Mouse (Mus musculus) MEL-GATA-1-ER (cell line): ENCODE results near the gene Atg4a.

ENCODE experiments used
- DNase-seq: peaks from one replicate; pipeline ENCODE4 v3.0.0-alpha.2; 2012; ENCODE audit warnings: low read depth; ENCODE audit errors: extremely low read depth

Gene Atg4a

DNA sequence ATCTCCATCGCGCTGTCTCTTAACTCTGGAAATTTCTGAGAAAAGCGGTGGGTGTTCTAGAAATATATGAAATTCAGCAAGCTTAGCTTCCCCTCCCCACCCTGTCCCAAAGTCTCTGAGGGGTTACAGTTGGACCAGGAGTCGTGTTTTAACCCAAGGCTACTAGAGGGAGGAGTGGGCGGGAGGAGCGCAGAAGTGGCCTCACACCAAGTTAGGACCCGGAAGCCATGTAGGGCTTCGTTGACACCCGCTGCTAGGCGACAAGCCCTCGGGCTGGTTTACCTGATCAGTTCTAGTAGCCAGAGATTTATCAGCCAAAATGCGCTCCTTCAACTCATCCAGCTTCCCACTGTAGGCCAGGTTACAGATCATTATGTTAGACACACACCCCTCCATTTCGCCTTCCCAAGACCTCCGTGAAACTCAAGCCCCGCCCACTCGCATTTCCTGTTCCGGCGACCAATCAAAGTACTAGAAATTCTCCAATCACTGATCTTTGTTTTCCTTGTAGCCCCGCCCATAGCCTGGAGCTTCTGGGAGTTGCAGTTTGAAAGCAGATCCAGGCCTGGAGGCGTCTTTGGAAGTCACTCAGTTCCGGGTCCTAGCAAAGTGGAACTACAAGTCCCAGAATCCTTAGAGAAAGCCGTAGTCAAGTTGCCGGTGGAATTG, at the start of gene Atg4a, which contains the start of gene Psmd10:
Atg4a (plus strand) TSS at position 636 of the 669 bp plus-strand sequence.
Psmd10 (minus strand) TSS at position 457 of the 669 bp plus-strand sequence.
- peak; percentile 99 for DNase-seq

GRCm38 (mm10) chrX:140907360-140907759, 49.3 kb upstream of the Atg4a start, which contains the start of gene Vsig1:
Gene Vsig1, plus strand, starts transcription at chrX:140907608.
- no peak for DNase-seq

DNA sequence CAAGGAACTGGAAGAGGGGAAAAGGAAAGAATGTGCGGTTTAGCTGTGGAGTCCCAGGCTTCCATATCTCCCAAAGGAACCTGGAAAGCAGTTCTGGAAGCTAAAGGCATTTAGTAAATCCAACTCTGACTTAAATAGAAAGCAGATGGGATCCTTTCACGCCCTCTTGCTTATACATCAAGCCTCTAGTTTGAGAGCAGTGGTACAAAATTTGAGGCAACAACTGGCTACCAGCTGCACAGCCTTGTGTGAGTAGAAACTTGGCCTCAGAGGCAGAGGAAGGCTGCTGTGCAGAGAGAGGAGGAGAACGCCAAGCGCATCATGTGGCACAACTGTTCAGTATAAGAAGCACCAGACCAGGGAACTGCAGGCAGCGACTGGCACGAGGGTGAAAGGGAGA, 35.4 kb upstream of the Atg4a start:
- DNase-seq: no peak

DNA sequence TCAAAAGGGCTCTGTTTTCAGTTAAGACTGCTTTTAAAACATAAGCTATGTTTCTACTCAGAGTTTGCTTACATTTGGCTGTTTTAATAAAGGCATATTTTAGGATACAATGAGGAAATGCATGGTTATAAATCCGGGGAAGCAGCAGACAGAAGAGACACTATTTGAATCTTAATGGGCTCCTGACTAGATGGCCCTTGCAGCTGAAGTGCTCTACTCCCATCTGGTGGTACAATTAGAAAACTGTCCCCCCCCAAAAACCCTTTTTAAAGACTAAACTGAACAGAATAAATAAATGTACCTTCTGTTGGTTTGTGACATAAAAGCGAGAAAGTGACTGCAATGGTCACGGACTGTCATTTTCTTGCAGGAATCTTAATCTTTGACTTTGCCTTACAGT, 24.6 kb upstream of the Atg4a start:
- DNase-seq: no peak

GRCm38 (mm10) chrX:140933263-140933662, 23.4 kb upstream of the Atg4a start:
- DNase-seq: peak; percentile 37

GRCm38 (mm10) chrX:140936271-140936670, 20.4 kb upstream of the Atg4a start:
- no peak for DNase-seq

DNA sequence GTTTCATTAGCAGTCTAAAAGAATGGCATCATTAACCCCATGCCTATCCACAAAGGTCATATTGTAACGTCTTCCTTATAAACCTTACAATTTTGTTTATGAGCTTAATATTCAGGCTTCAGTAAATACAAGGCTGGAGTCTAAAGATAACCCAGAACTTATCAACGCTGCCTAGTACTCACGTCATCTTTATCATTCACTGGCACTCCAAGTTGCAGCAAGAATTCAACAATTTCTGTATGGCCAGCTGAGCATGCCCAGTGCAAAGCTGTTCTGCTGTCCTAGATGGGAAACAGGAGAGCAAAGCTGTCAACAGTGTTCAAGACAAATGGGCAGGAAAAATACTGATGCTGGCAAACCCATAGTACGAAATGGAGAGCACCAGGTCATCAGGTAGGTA, 3.1 kb upstream of the Atg4a start:
- DNase-seq: peak; percentile 29

GRCm38 (mm10) chrX:140956959-140957358, 252 bp downstream of the Atg4a start:
- no peak for DNase-seq

DNA sequence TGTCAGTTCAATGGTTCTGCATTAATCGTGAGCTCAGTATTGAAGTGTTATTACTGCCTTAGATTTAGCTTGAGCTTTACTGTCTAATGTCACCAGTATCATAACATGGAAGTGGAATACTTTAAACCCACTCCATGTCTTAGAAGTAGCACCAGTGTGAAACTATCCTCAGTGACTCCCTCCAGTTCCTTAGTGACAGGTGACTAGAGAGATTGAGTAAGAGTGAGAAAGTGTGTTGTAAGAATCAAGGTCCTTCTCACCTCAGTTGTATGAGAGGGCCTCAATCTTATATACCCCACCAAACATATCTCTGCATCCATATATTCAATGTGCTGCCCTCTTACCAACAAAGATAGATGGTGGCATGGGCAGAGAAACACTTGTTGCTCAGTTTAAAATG, 22.2 kb downstream of the Atg4a start:
- DNase-seq: no peak

DNA sequence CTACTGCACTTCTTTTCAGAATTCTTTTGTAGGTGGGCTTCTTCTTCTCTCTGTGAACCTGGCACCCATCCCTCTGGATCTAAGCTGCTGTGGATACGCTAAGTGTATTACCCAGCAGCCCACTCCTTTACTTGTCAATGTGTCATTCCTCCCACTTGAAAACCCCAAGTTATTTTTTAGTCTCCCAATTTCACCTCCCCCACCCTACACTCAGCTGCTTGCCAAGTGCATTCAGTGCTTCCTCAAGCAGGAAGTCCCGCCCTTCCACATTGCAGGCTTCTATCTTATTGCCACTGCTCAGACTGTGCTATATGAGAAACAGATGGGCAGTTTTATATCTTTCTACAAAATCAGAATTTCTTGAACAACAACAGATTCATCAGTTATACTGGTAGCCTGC, 22.8 kb downstream of the Atg4a start:
- no peak for DNase-seq

DNA sequence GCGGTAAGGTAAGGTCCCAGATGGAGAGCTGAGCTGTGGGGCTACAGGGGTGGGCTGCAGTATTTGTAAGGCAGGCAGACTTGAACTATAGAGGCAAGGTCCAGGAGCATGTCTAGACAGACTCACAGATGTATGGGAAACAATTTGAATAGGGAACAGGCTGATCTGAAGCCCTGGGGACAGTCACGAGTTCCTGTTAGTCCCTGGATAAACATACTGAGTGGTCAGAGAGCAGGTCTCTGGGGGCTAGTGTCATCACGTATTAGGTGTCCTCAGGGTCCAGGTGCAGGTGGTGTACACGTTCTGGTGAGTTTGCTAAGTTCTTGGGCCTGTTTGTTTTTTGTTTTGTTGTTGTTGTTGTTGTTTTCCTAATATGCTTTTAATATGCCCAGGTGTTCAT, 23.5 kb downstream of the Atg4a start:
- no peak for DNase-seq

DNA sequence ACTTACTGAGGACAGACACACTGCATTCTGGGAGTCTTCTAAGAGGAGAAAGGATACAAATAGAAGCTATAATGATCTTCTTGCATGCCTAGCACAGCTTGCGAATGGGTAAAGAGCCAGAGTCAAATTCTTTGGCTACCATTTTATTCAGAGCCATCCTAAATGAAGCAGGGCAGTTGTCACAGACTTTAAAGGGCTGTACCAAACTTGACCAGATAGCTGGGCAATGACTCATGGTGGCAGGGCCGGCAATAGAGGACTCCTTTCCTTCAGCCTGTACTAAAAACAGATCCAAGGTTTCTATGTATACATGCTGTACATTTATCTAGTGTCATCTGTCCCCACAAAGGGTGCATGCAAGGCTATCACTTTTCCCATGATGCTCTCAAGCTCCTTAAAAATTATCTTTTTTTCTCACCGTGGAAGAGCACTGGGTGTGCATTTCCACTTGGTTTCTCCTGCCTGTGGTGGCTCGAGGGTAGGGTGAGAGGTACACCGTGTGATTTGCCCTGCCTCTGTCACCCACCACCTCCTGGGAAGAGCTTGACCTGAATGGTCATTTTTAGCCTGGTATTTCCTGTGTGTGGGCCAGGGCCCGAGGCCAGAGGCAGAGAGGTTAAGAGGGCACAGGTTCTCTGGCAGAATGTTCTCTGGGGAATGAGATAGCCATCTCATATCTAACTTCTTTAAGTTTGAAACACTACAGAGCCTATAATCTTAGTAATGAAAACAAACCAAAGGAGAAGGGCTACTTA, 26.7 kb downstream of the Atg4a start:
- DNase-seq: no peak

GRCm38 (mm10) chrX:140984795-140985194, 28.1 kb downstream of the Atg4a start:
- peak; percentile 63 for DNase-seq

GRCm38 (mm10) chrX:140985256-140985655, 28.5 kb downstream of the Atg4a start:
- DNase-seq: no peak

DNA sequence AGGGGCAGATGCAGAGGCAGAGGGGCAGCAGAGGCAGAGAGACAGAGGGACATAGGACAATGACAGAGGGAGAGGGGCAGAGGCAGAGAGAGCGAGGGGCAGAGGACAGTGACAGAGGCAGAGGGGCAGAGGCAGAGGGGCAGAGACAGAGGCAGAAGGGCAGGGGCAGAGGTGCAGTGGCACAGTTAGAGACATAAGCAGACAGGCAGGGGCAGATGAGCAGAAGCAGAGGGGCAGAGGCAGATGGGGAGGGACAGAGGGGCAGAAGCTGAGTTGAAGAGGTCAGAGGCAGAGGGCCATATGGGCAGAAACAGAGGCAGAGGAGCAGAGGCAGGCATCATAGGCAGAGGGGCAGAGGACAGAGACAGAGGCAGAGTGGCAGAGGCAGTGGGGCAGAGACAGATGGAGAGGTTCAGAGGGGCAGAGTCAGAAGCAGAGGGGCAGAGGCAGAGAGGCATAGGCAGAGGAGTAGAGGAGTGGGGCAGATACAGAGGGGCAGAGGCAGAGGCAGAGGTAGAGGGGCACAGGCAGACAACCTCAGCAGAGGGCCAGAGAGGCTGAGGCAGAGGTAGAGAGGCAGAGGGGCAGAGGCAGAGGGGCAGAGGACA, 40.3 kb downstream of the Atg4a start:
- no peak for DNase-seq

- DNase-seq: no peak
Measured at GRCm38 (mm10) chrX:140997912-140998545, 41.3 kb downstream of the Atg4a start.

DNA sequence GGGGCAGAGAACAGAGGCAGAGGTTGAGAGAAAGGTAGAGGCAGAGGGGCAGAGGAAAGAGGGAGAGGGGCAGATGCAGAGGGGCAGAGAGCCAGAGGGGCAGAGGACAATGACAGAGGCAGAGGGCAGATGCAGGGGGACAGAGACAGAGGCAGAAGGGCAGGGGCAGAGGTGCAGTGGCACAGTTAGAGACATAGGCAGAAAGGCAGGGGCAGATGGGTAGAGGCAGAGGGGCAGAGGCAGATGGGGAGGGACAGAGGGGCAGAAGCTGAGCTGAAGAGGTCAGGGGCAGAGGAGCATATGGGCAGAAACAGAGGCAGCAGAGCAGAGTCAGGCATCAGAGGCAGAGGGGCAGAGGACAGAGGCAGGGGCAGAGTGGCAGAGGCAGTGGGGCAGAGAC, 42.2 kb downstream of the Atg4a start:
- no peak for DNase-seq

GRCm38 (mm10) chrX:141149705-141150104, 193.0 kb downstream of the Atg4a start:
- no peak for DNase-seq

DNA sequence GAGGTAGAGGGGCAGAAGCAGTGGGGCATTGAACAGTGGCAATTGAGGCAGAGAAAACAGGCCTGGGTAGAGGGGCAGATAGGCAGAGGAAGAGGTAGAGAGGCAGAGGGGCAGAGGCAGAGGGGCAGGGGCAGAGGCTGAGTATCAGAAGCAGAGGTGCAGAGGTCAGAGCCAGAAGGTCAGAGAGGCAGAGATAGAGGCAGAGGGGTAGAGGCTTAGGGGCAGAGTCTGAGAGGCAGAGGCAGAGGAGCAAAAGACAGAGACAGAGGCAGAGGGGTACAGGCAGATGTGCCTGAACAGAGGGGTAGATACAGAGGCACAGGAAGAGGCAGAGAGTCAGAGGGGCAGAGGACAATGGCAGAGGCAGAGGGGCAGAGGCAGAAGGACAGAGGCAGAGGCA, 193.6 kb downstream of the Atg4a start:
- no peak for DNase-seq

- no peak for DNase-seq
Measured at GRCm38 (mm10) chrX:141151182-141151581, 194.5 kb downstream of the Atg4a start.

- DNase-seq: peak; percentile 31
Measured at GRCm38 (mm10) chrX:141156696-141157095, 200.0 kb downstream of the Atg4a start.

GRCm38 (mm10) chrX:141157626-141158025, 200.9 kb downstream of the Atg4a start:
- no peak for DNase-seq
